Mouse (Mus musculus): ENCODE measurements around the gene Gm26920. TPM values are rescaled to one million over a fixed set of nuclear protein-coding genes. Genes with fewer than 3 reads are reported as not detected.

Gene Gm26920
- total and polyA plus RNA-seq, 3 experiments: not detected

- DNase-seq (ENCODE audit: extremely low read depth): peak; percentile 89
- TF ChIP-seq MXI1 (IDR thresholded peaks at IDR 0.05; ENCODE audit: low read depth, low read length) (no peak), ELF1 (IDR thresholded peaks at IDR 0.05; ENCODE audit: low read depth, low read length) (peak; percentile 84), POLR2A (IDR thresholded peaks at IDR 0.05; ENCODE audit: low read depth, low read length) (peak; percentile 81), CTCF (conservative IDR thresholded peaks at IDR 0.05 in 1 of 2, IDR thresholded peaks at IDR 0.05 in 1 of 2; ENCODE audit: low read depth in 2 of 2, low read length in 2 of 2) (no peak), HCFC1 (IDR thresholded peaks at IDR 0.05; ENCODE audit: low read depth, low read length) (peak; percentile 98), NELFE (IDR thresholded peaks at IDR 0.05; ENCODE audit: low read depth, low read length) (0 out of 2 replicates have a peak, but pooled peaks have one; percentile 40), TBP (conservative IDR thresholded peaks at IDR 0.05; ENCODE audit: low read depth, low read length) (peak; percentile 69; the same call in 1 of the 2 replicates), KAT2A (IDR thresholded peaks at IDR 0.05; ENCODE audit: insufficient replicate concordance, low read length) (peak; percentile 89; the same call in 1 of the 2 replicates), CHD1 (IDR thresholded peaks at IDR 0.05; ENCODE audit: low read depth, low read length) (no peak), MYC (IDR thresholded peaks at IDR 0.05; ENCODE audit: low read depth, low read length) (no peak), SIN3A (IDR thresholded peaks at IDR 0.05; ENCODE audit: low read length) (peak; percentile 33; the same call in 1 of the 2 replicates), NRF1 (IDR thresholded peaks at IDR 0.05; ENCODE audit: low read depth, low read length) (peak; percentile 87), GABPA (IDR thresholded peaks at IDR 0.05; ENCODE audit: insufficient replicate concordance, low read depth, low read length) (peak; percentile 9; the same call in 1 of the 2 replicates), JUN (IDR thresholded peaks at IDR 0.05; ENCODE audit: insufficient read depth, low read depth, low read length) (no peak), TCF12 (IDR thresholded peaks at IDR 0.05; ENCODE audit: low read depth, low read length) (0 out of 2 replicates have a peak, but pooled peaks have one; percentile 35), EP300 (IDR thresholded peaks at IDR 0.05; ENCODE audit: low read length) (no peak), POLR2AphosphoS2 (IDR thresholded peaks at IDR 0.05; ENCODE audit: low read depth, low read length) (no peak), SMC3 (IDR thresholded peaks at IDR 0.05; ENCODE audit: low read depth, low read length) (no peak)
- H3K4me2 ChIP-seq (ENCODE audit: insufficient read depth, low read depth, poor library complexity, severe bottlenecking): peak within 1 kb of the TSS; percentile 81
- H3K27ac ChIP-seq (ENCODE audit: insufficient read depth, low read depth): peak within 1 kb of the TSS; percentile 34; the same call in 1 of the 2 replicates
- no peaks in the 10 kb centered on the region for H3K79me2 ChIP-seq (replicated peaks; ENCODE audit: control insufficient read depth, extremely low read depth, insufficient read depth, poor library complexity, severe bottlenecking)
- peaks cover 3 to 19% of the 10 kb centered on the region in 2 experiments for H3K4me1 ChIP-seq (ENCODE audit: control insufficient read depth in 1 of 2, insufficient read depth in 2 of 2)
- no peaks in the 10 kb centered on the region for H3K9me3 ChIP-seq (replicated peaks; ENCODE audit: low read length)
- peak within 1 kb of the TSS; percentile 71 to 85 (median 82) for H3K4me3 ChIP-seq (replicated peaks in 1 of 3; ENCODE audit: low read depth in 2 of 3, low read length in 2 of 3, poor library complexity in 1 of 3)
- in situ Hi-C loops (cut with MboI; ENCODE audit: low pct_ligation_motif_present, low pct_unique_long_range_greater_than_20kb, low sequenced_read_pairs): no loop called here
- H3K36me3 ChIP-seq (replicated peaks in 1 of 2; ENCODE audit: control insufficient read depth in 1 of 2, insufficient read depth in 1 of 2, low read length in 1 of 2): peaks cover 1 to 15% of the 10 kb centered on the region in 2 experiments
- peak within 1 kb of the TSS; percentile 42 for H3K9ac ChIP-seq (ENCODE audit: insufficient read depth, low read depth)
- H3K27me3 ChIP-seq (replicated peaks): no peaks in the 10 kb centered on the region
- dilution Hi-C loops (cut with MboI; ENCODE audit: extremely low pct_ligation_motif_present, extremely low pct_unique_long_range_greater_than_20kb, low sequenced_read_pairs): no loop called here
Measured at GRCm38 (mm10) chr7:30050882-30051548, 39.2 kb downstream of the Gm26920 start, which contains the start of gene Zfp14. Gene Zfp14, minus strand, starts transcription at chr7:30051380.

GRCm38 (mm10) chr7:30048126-30048525, 42.1 kb downstream of the Gm26920 start:
- dilution Hi-C loops (cut with MboI; ENCODE audit: extremely low pct_ligation_motif_present, extremely low pct_unique_long_range_greater_than_20kb, low sequenced_read_pairs): no loop called here
- H3K27me3 ChIP-seq (replicated peaks): no peaks in the 10 kb centered on the region
- in situ Hi-C loops (cut with MboI; ENCODE audit: low pct_ligation_motif_present, low pct_unique_long_range_greater_than_20kb, low sequenced_read_pairs): no loop called here

More at GRCm38 (mm10) chr7:30048126-30048525, 42.1 kb downstream of the Gm26920 start:
- Histone ChIP-seq H3K4me2 (ENCODE audit: insufficient read depth, low read depth, poor library complexity, severe bottlenecking) (no peak overlapping the region), H3K9me3 (replicated peaks; ENCODE audit: low read length) (no peaks in the 10 kb centered on the region), H3K79me2 (replicated peaks; ENCODE audit: control insufficient read depth, extremely low read depth, insufficient read depth, poor library complexity, severe bottlenecking) (no peaks in the 10 kb centered on the region), H3K4me3 (replicated peaks in 1 of 3; ENCODE audit: low read depth in 2 of 3, low read length in 2 of 3, poor library complexity in 1 of 3) (no peak overlapping the region), H3K4me1 (ENCODE audit: control insufficient read depth in 1 of 2, insufficient read depth in 2 of 2) (peaks cover 3 to 20% of the 10 kb centered on the region in 2 experiments), H3K9ac (ENCODE audit: insufficient read depth, low read depth) (no peak overlapping the region), H3K36me3 (replicated peaks in 1 of 2; ENCODE audit: control insufficient read depth in 1 of 2, insufficient read depth in 1 of 2, low read length in 1 of 2) (peaks cover 0 to 3% of the 10 kb centered on the region in 2 experiments), H3K27ac (ENCODE audit: insufficient read depth, low read depth) (no peak overlapping the region)
- TF ChIP-seq E2F4 (IDR thresholded peaks at IDR 0.05; ENCODE audit: insufficient replicate concordance, low read depth, low read length) (no peak), ZC3H11A (IDR thresholded peaks at IDR 0.05; ENCODE audit: low read depth, low read length) (no peak), MAZ (IDR thresholded peaks at IDR 0.05; ENCODE audit: low read depth, low read length) (no peak), KAT2A (IDR thresholded peaks at IDR 0.05; ENCODE audit: insufficient replicate concordance, low read length) (no peak), MXI1 (IDR thresholded peaks at IDR 0.05; ENCODE audit: low read depth, low read length) (no peak), BHLHE40 (IDR thresholded peaks at IDR 0.05; ENCODE audit: low read depth, low read length) (no peak), MEF2A (IDR thresholded peaks at IDR 0.05; ENCODE audit: borderline replicate concordance, low read depth, low read length) (no peak)
- no peak for DNase-seq (ENCODE audit: extremely low read depth)
